Mouse (Mus musculus): ENCODE measurements around the gene Tmem100. TPM values are rescaled to one million over a fixed set of nuclear protein-coding genes. Genes with fewer than 3 reads are reported as not detected.

Gene Tmem100
- total RNA-seq, 2 experiments from 2014 or later = 0.84 TPM; not detected in 1

GRCm38 (mm10) chr11:90052785-90053184 lies 22.6 kb downstream of the Tmem100 start:
- ATAC-seq (replicated peaks; ENCODE audit: low FRiP score, poor library complexity, severe bottlenecking) = no peak

- no peak for ATAC-seq (replicated peaks; ENCODE audit: low FRiP score, poor library complexity, severe bottlenecking)
These were observed 23.7 kb downstream of the Tmem100 start for GRCm38 (mm10) chr11:90053820-90054219.

GRCm38 (mm10) chr11:90054401-90054800 lies 24.3 kb downstream of the Tmem100 start:
- no peak for ATAC-seq (replicated peaks; ENCODE audit: low FRiP score, poor library complexity, severe bottlenecking)

GRCm38 (mm10) chr11:90057070-90057469 lies 26.9 kb downstream of the Tmem100 start:
- no peak for ATAC-seq (replicated peaks; ENCODE audit: low FRiP score, poor library complexity, severe bottlenecking)

GRCm38 (mm10) chr11:90059241-90059640 lies 29.1 kb downstream of the Tmem100 start:
- ATAC-seq (replicated peaks; ENCODE audit: low FRiP score, poor library complexity, severe bottlenecking) = no peak

- no peak for ATAC-seq (replicated peaks; ENCODE audit: low FRiP score, poor library complexity, severe bottlenecking)
These were observed 32.5 kb downstream of the Tmem100 start for GRCm38 (mm10) chr11:90062657-90063056.

- no peak for ATAC-seq (replicated peaks; ENCODE audit: low FRiP score, poor library complexity, severe bottlenecking)
These were observed 36.5 kb downstream of the Tmem100 start for GRCm38 (mm10) chr11:90066405-90067250.

- no peak for ATAC-seq (replicated peaks; ENCODE audit: low FRiP score, poor library complexity, severe bottlenecking)
These were observed 41.6 kb downstream of the Tmem100 start for GRCm38 (mm10) chr11:90071747-90072146.

GRCm38 (mm10) chr11:90073201-90073600 lies 43.1 kb downstream of the Tmem100 start:
- no peak for ATAC-seq (replicated peaks; ENCODE audit: low FRiP score, poor library complexity, severe bottlenecking)

GRCm38 (mm10) chr11:90076666-90077065 lies 46.5 kb downstream of the Tmem100 start:
- no peak for ATAC-seq (replicated peaks; ENCODE audit: low FRiP score, poor library complexity, severe bottlenecking)

- no peak for ATAC-seq (replicated peaks; ENCODE audit: low FRiP score, poor library complexity, severe bottlenecking)
These were observed 50.6 kb downstream of the Tmem100 start for GRCm38 (mm10) chr11:90080678-90081267.

- ATAC-seq (replicated peaks; ENCODE audit: low FRiP score, poor library complexity, severe bottlenecking) = no peak
These were observed 51.9 kb downstream of the Tmem100 start for GRCm38 (mm10) chr11:90081820-90082596.

GRCm38 (mm10) chr11:90083042-90083441 lies 52.9 kb downstream of the Tmem100 start:
- ATAC-seq (replicated peaks; ENCODE audit: low FRiP score, poor library complexity, severe bottlenecking) = no peak

- ATAC-seq (replicated peaks; ENCODE audit: low FRiP score, poor library complexity, severe bottlenecking) = no peak
These were observed 54.0 kb downstream of the Tmem100 start for GRCm38 (mm10) chr11:90084166-90084565.

Other genes starting within 250 kb of the Tmem100 start
- gene Pctp, start 27.5 kb upstream of the Tmem100 start, total RNA-seq (2015; ENCODE audit: low replicate concordance) = 3.8 TPM in 1 of 2 replicates, not detected in the other
- 2.1 and 4.1 TPM in 2 replicates for gene Pctp, start 27.5 kb upstream of the Tmem100 start, total RNA-seq (2017; ENCODE audit: low replicate concordance)
- gene Gm45716, start 157.3 kb downstream of the Tmem100 start, total RNA-seq (2015; ENCODE audit: low replicate concordance) = not detected in 2 replicates
- gene Gm45716, start 157.3 kb downstream of the Tmem100 start, total RNA-seq (2017; ENCODE audit: low replicate concordance) = not detected in 2 replicates
- 6.3 and 6.8 TPM in 2 replicates for gene Mmd, start 219.1 kb downstream of the Tmem100 start, total RNA-seq (2015; ENCODE audit: low replicate concordance)
- 2.6 and 7.0 TPM in 2 replicates for gene Mmd, start 219.1 kb downstream of the Tmem100 start, total RNA-seq (2017; ENCODE audit: low replicate concordance)